Mouse (Mus musculus) CD4-positive naive resting alpha-beta T cell, adult 57 days (primary cell): ENCODE measurements around the gene Ctdnep1. TPM values are rescaled to one million over a fixed set of nuclear protein-coding genes. Genes with fewer than 3 reads are reported as not detected.

ENCODE experiments used
- total RNA-seq: library from RNA; stranded (reverse); gene quantifications from one replicate; pipeline ENCODE4 v1.2.4, GENCODE M21; 2023

Ctdnep1 gene
- 107 TPM for total RNA-seq

DNA sequence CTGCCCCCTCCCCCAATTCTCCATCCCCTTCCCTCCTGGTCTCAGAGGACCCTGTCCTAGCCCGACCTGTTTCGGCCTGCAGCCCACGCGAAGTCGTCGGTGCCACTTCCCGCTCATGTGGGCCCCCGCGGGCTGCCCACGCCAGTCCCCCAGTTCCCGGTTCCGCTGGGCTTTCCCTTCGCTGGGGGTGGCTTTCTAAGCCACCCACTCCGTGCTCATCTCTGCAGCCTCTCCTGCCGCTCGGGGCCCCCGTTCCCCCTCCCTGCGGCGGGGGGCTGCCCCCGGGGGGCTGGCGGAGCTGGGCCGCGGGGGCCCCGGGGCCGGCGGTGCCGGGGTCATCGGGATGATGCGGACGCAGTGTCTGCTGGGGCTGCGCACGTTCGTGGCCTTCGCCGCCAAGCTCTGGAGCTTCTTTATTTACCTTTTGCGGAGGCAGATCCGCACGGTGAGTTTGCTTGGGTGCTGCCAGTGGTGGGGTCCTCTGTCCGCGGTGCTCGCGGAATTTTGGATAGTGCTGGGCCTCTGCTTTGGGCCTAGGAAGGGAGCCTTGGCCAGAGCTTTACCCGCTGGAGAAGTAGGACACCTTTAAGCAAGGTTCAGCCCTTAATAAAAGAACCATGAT lies at the start of gene Ctdnep1:
Ctdnep1 (plus strand) TSS at position 16 of the 622 bp plus-strand sequence.

DNA sequence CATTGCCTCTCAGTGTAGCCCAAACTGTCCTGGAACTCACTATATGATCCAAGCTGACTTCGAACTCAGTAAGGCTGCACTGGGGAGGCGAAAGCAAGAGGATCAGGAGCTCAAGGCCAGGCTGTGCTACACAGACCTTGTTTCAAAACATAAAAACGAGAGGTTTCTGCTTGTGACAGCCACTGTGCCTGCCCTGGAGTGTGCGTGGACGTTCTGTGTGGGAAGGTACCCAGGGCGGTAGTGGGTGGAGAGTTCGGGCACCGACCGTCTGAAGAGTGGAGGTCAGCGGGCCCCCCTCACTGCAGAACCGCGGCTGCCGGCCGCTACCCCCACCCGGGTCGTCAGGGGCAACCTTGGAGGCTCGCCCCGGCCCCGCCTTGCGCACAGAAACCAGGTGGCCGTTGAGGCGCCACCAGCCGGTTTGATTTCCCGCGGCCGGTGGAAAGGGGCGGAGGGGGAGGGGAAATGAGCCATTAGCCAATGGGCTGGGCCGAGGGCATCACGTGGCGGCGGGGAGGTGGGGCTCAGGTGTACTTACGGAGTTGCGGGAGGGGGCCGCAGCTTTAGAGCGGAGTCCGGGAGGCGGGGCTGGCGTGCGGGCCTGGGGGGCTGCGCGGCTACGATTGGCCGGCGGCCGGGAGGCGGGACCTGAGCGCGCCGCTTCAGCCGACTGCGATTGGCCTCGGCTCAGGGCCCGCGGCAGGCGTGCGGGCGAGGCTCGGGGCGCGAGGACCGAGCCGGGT lies 45.6 kb upstream of the Ctdnep1 start, which contains the start of gene Ybx2:
Ybx2 (plus strand) TSS at position 660 of the 743 bp plus-strand sequence.

DNA sequence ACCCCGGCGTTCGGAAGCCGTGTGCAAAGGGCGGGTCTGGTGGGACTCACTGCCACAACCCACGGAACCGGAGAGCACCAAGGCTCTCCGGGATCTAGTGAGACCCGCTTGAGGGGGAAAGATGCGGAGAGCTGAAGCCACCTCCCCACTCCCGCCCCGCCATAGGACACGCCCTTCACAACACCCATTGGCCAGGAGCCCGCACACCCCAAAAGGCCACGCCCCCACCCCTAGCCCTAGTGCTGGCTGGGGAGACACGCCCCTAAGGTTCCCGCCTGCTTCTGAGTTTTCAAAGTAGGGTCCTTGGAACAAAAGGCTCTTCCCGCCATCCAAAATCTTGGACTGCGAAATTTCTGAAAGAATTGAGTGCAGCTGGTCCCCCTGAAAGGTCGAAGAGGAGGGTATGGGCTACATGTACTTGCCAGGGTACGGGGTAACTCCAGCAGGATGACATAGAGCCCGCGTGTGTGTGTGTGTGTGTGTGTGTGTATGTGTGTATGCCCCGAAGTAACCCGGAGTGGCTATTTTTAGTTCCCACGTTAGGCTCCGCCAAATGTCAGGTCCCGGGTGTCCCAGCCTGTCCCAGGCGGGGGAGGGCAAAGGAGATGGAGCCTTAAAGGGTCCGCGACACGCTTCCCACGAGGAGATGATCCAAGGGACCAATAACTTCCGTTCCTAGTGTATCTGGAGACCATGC lies 32.7 kb upstream of the Ctdnep1 start, which contains the start of gene Slc2a4:
Slc2a4 (minus strand) TSS at position 123 of the 697 bp plus-strand sequence.

DNA sequence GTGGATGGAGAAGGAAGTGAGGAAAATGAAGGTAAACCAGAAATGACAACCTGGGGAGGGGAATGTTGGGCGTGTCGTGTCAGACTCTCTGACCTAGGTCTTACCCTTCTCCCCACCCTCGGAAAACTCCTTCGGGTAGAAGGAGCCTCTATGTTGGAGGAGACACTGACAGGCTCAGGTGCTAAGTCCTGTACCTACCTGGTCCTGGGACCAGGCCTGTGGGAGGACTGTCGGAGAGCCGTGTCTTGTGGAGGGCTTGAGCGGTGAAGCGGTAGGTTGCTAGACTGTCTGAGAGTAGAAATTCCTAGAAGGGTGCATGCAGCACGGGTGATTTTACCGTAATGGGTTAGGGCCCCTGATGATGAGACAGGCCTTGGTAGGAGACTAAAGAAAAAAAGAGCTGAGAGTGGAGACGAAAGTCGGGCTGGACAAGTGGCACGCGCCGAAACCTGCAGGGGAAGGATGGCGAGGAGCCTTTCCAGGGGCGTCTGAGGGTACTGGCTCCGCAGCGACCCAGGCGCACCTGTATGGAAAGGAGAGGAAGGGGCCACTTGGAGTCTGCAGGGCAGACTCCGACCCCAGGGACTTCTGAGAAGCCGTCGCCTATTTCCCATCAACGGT lies 16.2 kb upstream of the Ctdnep1 start, which contains the start of gene Cldn7:
Cldn7 (plus strand) TSS at position 130 of the 621 bp plus-strand sequence.

DNA sequence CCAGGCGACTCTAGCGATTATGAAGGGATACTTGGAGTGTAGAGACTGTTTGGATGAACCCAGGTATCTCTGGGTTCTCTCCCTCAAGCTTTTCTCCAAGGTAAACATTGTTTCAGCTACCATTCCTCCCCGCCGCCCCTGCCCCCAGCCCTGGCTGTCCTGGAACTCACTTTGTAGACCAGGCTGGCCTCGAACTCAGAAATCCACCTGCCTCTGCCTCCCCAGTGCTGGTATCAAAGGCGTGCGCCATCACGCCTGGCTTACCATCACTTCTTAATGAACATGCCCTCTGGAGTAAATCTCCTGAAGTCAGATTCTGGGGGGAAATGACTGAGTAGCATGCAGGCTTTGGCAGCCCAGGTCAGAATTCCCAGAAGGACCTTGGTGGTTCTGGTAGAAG lies 1.3 kb downstream of the Ctdnep1 start, which contains the start of gene Elp5:
Elp5 (minus strand) TSS at position 293 of the 400 bp plus-strand sequence.

DNA sequence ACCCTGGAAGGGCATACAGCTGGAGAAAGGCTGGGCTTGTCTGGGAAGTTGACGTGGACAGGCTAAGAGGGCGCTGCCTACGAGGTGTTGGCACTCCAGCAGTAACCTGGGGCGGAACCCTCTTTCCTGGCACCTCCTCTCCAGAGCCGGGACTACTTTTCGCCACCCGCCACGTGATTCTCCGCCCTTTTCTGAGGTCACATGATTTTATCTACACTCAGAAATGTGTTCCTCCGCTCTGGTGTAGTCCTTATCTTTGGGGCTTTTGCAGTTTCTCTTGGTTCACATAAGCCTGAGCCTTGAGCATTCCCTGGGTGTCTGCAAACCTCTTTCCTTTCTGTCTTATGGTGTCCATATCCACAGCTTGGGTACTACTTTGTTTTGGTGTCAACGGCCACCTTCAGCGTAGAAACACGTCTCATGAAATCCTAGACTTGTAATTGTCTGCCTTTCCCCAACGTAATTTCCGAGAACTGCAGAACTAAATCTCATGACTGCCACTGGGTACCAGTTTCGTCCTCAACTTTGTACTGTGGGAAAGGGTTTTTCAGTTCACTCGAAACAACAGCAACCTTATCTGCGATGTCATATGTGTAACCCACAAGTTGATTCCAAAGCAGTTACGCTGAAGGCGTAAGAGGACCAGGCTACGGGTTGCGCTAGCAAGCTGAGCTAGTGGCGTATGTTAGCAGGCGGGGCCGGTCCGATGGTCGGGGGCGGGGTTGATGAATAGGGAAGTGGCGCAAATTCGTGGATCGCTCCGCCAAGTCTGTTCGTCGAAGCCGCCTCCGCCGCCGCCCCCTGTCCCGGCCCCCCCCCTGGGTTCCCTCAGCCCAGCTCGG lies 10.1 kb downstream of the Ctdnep1 start, which contains the start of gene Gabarap:
Gabarap (plus strand) TSS at position 294 of the 842 bp plus-strand sequence.

DNA sequence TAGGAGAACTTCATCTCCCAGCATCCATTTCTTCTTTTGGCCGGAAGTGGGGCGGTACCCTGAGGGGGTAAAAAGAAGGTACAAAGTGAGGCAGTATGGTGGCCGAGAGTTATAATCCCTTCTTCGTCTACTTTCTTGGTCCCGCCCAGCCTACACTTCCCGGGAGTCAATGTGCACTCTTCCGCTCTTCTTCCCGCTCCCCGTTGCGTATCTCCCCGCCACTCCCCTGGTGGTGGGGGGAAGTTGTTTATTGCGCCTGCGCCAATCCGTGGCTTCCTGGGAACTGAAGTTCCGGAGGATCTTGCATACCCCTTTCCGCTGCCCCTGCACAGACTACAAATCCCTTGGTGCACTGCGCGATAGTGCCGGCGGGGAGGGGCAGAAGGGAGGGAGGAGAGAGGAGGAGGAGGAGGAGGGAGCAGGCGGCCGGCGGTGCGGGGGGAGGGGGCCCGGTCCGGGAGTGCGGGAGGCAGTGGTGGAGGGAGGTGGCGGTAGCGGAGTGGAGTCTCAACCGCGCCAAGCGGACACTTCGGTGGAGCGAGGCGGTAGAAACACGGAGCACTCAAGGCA lies 14.5 kb downstream of the Ctdnep1 start, which contains the start of gene Phf23:
Phf23 (plus strand) TSS at position 387 of the 570 bp plus-strand sequence.

DNA sequence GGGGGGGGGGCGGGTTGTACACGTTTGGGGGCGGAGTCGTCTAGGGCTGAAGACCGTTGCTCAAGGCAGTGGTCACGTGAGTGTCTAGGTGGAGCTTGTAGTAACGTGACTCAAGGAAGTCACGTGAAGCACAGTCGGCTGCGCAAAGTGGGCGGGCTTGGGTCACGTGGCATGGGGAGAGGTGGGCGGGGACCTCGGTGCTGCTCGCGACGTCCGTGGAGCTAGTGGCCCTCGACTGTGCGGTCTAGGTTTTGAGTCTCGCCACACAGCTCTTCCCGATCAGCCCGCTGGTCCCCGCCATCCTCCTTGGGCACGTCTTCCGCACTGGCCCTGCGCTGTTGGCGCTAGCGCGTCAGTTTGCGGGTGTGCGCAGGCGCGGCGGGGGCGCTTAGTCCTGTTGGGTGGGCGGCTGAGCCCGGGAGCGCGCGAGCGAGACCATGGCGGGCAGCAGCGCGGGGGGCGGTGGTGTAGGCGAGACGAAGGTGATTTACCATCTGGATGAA lies 19.5 kb downstream of the Ctdnep1 start, which contains the start of gene Dvl2:
Dvl2 (plus strand) TSS at position 200 of the 503 bp plus-strand sequence.

DNA sequence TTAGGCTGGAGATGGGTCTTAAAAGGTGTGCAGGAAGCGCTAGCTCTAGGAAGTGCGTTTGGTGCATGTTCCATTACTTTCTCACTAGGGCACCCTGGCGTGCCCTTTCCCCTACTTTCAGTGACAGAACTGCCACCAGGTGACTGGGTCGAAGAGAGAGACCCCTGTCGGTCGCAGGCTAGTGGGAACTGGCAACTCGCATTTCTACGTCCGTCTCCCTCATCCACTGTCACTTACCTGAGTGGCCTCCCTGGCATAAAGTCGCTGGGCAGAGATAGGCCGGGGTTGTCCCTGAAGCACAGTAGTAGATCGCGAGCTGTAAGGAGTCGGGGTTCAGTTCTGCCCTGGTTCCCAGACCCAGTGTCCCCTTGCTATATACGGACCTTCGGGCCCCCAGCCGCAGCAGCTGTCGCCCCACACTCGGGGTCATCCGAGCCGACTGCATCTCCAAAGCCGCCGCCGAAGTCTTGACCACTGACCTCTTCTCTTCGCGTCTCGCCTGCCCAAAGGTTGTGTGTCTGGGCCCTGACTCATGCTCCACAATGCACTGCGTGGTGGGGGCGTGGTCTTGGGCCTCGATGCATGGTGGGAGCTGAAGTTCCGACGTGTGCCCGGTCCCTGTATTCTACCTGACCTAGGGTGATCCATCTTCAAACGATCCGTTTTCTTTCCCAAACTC lies 34.1 kb downstream of the Ctdnep1 start, which contains the start of gene Acadvl:
Acadvl (minus strand) TSS at position 532 of the 679 bp plus-strand sequence.

DNA sequence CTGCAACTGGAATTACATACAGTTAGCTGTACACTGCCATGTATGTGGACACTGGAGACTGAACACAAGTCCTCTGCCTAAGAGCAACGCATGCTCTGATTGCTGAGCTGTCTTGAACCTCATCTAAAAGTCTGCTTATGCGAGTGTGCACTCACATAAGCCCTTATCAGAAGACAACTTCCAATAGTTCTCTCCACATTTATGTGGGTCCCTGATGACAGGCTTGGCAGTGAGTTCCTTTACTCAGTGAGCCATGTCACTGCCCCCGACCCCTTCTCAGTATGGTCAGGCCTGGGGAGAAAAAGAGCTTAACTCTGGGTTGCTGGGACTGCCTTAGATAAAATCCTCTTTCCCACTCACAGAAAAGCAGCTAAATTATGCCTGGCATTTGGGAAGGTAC lies 35.7 kb downstream of the Ctdnep1 start, which contains the start of gene Dlg4:
Dlg4 (plus strand) TSS at position 274 of the 400 bp plus-strand sequence.

Other genes with a start within 250 kb of the Ctdnep1 start
- gene Polr2a, start 222.5 kb upstream of the Ctdnep1 start, total RNA-seq, result 176 TPM
- gene Slc35g3, start 219.2 kb upstream of the Ctdnep1 start, total RNA-seq, result not detected
- gene Zbtb4, start 215.2 kb upstream of the Ctdnep1 start, total RNA-seq, result 47.4 TPM
- gene Chrnb1, start 185.2 kb upstream of the Ctdnep1 start, total RNA-seq, result 3.6 TPM
- gene Fgf11, start 179.3 kb upstream of the Ctdnep1 start, total RNA-seq, result 0.30 TPM
- not detected for gene Tmem102, start 175.5 kb upstream of the Ctdnep1 start, total RNA-seq
- gene Gm39566, start 165.9 kb upstream of the Ctdnep1 start, total RNA-seq, result not detected
- gene Spem2, start 162.7 kb upstream of the Ctdnep1 start, total RNA-seq, result not detected
- gene Spem1, start 159.0 kb upstream of the Ctdnep1 start, total RNA-seq, result not detected
- 1.0 TPM for gene Nlgn2, start 143.4 kb upstream of the Ctdnep1 start, total RNA-seq
- 15.1 TPM for gene Tmem256, start 142.6 kb upstream of the Ctdnep1 start, total RNA-seq
- 12.0 TPM for gene Plscr3, start 134.8 kb upstream of the Ctdnep1 start, total RNA-seq
- gene Tnk1, start 122.4 kb upstream of the Ctdnep1 start, total RNA-seq, result not detected
- not detected for gene Tmem95, start 103.1 kb upstream of the Ctdnep1 start, total RNA-seq
- 1.7 TPM for gene Kctd11, start 99.8 kb upstream of the Ctdnep1 start, total RNA-seq
- gene Acap1, start 85.6 kb upstream of the Ctdnep1 start, total RNA-seq, result 418 TPM
- 2.6 TPM for gene 2810408A11Rik, start 80.2 kb upstream of the Ctdnep1 start, total RNA-seq
- 63.0 TPM for gene Neurl4, start 80.1 kb upstream of the Ctdnep1 start, total RNA-seq
- gene Gps2, start 67.3 kb upstream of the Ctdnep1 start, total RNA-seq, result 149 TPM
- 316 TPM for gene Eif5a, start 59.2 kb upstream of the Ctdnep1 start, total RNA-seq
- gene Ybx2, start 45.4 kb upstream of the Ctdnep1 start, total RNA-seq, result not detected
- gene Slc2a4, start 33.0 kb upstream of the Ctdnep1 start, total RNA-seq, result not detected
- not detected for gene Cldn7, start 16.4 kb upstream of the Ctdnep1 start, total RNA-seq
- 43.9 TPM for gene Elp5, start 1.4 kb downstream of the Ctdnep1 start, total RNA-seq
- gene Gabarap, start 10.0 kb downstream of the Ctdnep1 start, total RNA-seq, result 190 TPM
- gene Phf23, start 14.6 kb downstream of the Ctdnep1 start, total RNA-seq, result 72.5 TPM
- 39.2 TPM for gene Dvl2, start 19.4 kb downstream of the Ctdnep1 start, total RNA-seq
- gene Acadvl, start 34.3 kb downstream of the Ctdnep1 start, total RNA-seq, result 79.5 TPM
- gene Dlg4, start 35.8 kb downstream of the Ctdnep1 start, total RNA-seq, result 41.1 TPM
- not detected for gene Asgr1, start 72.9 kb downstream of the Ctdnep1 start, total RNA-seq
- gene Asgr2, start 111.5 kb downstream of the Ctdnep1 start, total RNA-seq, result not detected
- gene Mgl2, start 149.2 kb downstream of the Ctdnep1 start, total RNA-seq, result not detected
- gene Clec10a, start 175.0 kb downstream of the Ctdnep1 start, total RNA-seq, result 1.6 TPM
- not detected for gene Slc16a11, start 231.6 kb downstream of the Ctdnep1 start, total RNA-seq
- 3.4 TPM for gene Slc16a13, start 239.9 kb downstream of the Ctdnep1 start, total RNA-seq
- gene Bcl6b, start 248.6 kb downstream of the Ctdnep1 start, total RNA-seq, result 0.77 TPM